Mouse (Mus musculus) intestine, postnatal 0 days (tissue): Measurements from ENCODE around the gene Surf4. TPM values are rescaled to one million over a fixed set of nuclear protein-coding genes. Genes with fewer than 3 reads are reported as not detected.

ENCODE experiments used
- ATAC-seq: fragments of 200-750 bp; cut with Nextera tagmentation; 2 replicates; pipeline ENCODE4 v1.8.0; 2017; ENCODE audit warnings: mild to moderate bottlenecking, moderate TSS enrichment, moderate library complexity
- H3K27ac ChIP-seq: fragments of 300-500 bp; sonication (generic); 2 replicates; pipeline ENCODE4 v1.5.1; 2014; ENCODE audit warnings: mild to moderate bottlenecking, low read depth, low read length, moderate library complexity
- H3K27me3 ChIP-seq: fragments of 300-500 bp; sonication (generic); replicated peaks from 2 replicates; pipeline ENCODE4 v1.6.1; 2014; ENCODE audit warnings: low read length, mixed read lengths; ENCODE audit not compliant: control insufficient read depth, insufficient read depth
- H3K36me3 ChIP-seq: fragments of 300-500 bp; sonication (generic); 2 replicates; pipeline ENCODE4 v1.6.1; 2014; ENCODE audit warnings: mild to moderate bottlenecking, moderate library complexity; ENCODE audit not compliant: control insufficient read depth, insufficient read depth
- H3K4me1 ChIP-seq: fragments of 300-500 bp; sonication (generic); replicated peaks from 2 replicates; pipeline ENCODE4 v1.6.1; 2014; ENCODE audit warnings: antibody characterized with exemption, low read length, mixed read lengths; ENCODE audit not compliant: control insufficient read depth, insufficient read depth
- H3K4me2 ChIP-seq: fragments of 300-500 bp; sonication (generic); replicated peaks from 2 replicates; pipeline ENCODE4 v1.6.1; 2014; ENCODE audit warnings: low read depth, mild to moderate bottlenecking, moderate library complexity
- H3K4me3 ChIP-seq: fragments of 300-500 bp; sonication (generic); 2 replicates; pipeline ENCODE4 v1.5.1; 2014; ENCODE audit warnings: low read depth, low read length
- H3K9ac ChIP-seq: fragments of 300-500 bp; sonication (generic); 2 replicates; pipeline ENCODE4 v1.6.1; 2014; ENCODE audit warnings: mild to moderate bottlenecking, low read depth, low read length
- H3K9me3 ChIP-seq: fragments of 300-500 bp; sonication (generic); 2 replicates; pipeline ENCODE4 v1.6.1; 2016; ENCODE audit warnings: mixed run types; ENCODE audit not compliant: control insufficient read depth
- CTCF ChIP-seq: sonication (generic); IDR thresholded peaks from 2 replicates; pipeline ENCODE4 v1.5.1; 2016; ENCODE audit warnings: low read depth, mild to moderate bottlenecking, control low read depth, antibody characterized with exemption, moderate library complexity
- WGBS: fragments of 180-500 bp; shearing (Covaris S2); extraction: QIAGEN DNeasy Blood & Tissue Kit; methylation state at CpG from one replicate; pipeline ENCODE4 v1.1.7; 2014; 5-methylcytosine and 5-hydroxymethylcytosine counted together
- polyA plus RNA-seq: library from polyadenylated mRNA; unstranded; fragments of >200 nt; fragmentation: Nextera tagmentation; extraction: Ambion mirVana; gene quantifications from 2 replicates; pipeline ENCODE4 v1.2.1, GENCODE M21; 2015

Surf4 gene
- polyA plus RNA-seq, 1 experiment from 2014 or later: 379 TPM

DNA sequence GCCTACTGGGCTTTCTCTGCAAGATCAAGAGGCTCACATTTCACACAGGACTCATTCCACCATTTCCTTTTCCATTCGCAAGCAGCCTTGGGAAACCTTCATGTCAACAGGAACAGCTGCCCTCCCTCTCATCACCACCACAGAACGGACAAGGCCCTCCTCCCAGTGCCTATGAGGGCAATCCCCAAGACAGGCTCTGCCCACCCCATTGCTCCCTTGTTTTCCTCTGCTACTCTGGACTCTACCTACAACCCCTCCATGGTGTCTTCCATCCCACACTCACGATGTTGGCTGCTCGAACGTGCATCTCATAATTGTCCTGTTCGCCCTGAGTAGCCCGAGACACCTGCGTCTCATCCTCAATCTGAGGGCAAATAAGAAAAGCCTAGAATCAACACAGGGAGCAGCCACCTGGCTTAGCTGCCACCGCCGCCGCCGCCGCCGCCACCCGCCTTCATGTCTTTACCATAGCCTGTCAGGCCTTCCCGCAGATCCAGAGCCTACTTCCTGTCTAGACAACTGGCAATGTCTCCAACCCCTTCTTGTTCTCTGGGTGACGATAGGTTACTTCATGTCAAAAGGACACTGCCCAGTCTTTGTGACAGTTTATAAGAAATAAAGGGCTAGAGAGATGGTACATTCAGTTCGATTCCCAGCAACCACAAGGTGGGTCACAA, 24.9 kb downstream of the Surf4 start:
- peak overlapping the region; percentile 70 for H3K9ac ChIP-seq
- 44% methylated on average over 18 of the region's 18 CpGs for WGBS

DNA sequence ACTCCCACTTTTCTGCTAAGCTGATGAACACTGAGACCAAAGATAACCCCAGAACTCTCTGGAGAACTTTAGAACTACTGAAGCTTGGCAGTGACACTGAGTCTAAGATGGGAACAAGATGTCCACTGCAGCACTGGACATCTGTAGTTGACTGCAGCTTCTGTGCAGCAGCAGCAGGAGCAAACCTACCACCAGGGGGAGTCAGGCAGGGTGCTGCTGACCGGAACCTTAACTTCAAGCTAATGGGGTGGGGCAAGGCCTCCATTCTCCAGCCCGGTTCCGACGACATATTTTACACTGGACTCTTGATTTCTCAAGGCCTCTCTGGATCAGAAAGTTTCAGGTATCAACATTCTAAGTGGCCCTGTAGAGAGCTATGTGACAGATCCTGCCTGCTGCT, 26.6 kb downstream of the Surf4 start:
- Histone ChIP-seq H3K4me2 (no peak overlapping the region), H3K27me3 (no peaks in the 10 kb centered on the region), H3K36me3 (peaks cover 15% of the 10 kb centered on the region; the same call in 1 of the 2 replicates), H3K4me1 (peaks cover 7% of the 10 kb centered on the region), H3K9ac (no peak overlapping the region), H3K4me3 (no peak overlapping the region), H3K9me3 (no peaks in the 10 kb centered on the region), H3K27ac (no peak overlapping the region)
- ATAC-seq: no peak
- WGBS: 34% methylated on average over 4 of the region's 4 CpGs
- TF ChIP-seq CTCF: peak; percentile 89

More for the DNA sequence above, 24.9 kb downstream of the Surf4 start:
- peak overlapping the region; percentile 83 for H3K4me2 ChIP-seq
- peaks cover 32% of the 10 kb centered on the region for H3K36me3 ChIP-seq
- no peak overlapping the region; the same call in 1 of the 2 replicates for H3K27ac ChIP-seq
- ATAC-seq: no peak
- H3K4me1 ChIP-seq: peaks cover 8% of the 10 kb centered on the region
- H3K27me3 ChIP-seq: no peaks in the 10 kb centered on the region
- no peaks in the 10 kb centered on the region for H3K9me3 ChIP-seq
- no peak for TF ChIP-seq CTCF
- H3K4me3 ChIP-seq: peak overlapping the region; percentile 71; the same call in 1 of the 2 replicates

DNA sequence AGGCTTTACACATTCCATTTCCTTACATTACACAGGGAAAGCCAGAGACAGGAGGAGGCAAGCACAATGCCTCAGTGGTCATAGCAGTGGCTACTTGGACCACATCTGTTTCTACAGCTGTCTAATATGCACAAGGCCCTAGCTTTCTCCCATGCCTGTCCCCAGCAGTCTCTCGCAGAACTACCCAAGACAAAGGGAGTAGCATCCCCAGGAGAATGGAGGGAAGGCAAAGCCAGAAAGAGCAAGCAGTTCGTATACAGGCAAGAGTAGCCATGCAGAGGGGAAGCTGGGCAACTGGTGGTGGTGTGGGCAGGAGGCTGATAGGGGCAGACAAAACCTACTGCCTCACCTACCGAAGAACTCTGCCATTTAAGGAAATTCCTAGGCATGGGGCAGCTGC, 27.3 kb downstream of the Surf4 start:
- no peaks in the 10 kb centered on the region for H3K9me3 ChIP-seq
- TF ChIP-seq CTCF: no peak
- no peak overlapping the region for H3K27ac ChIP-seq
- H3K4me3 ChIP-seq: no peak overlapping the region
- H3K27me3 ChIP-seq: no peaks in the 10 kb centered on the region
- no peak for ATAC-seq
- peaks cover 14% of the 10 kb centered on the region; the same call in 1 of the 2 replicates for H3K36me3 ChIP-seq
- WGBS: 96% methylated on average over 3 of the region's 3 CpGs
- H3K9ac ChIP-seq: no peak overlapping the region
- peaks cover 9% of the 10 kb centered on the region; the same call in 1 of the 2 replicates for H3K4me1 ChIP-seq
- H3K4me2 ChIP-seq: no peak overlapping the region

DNA sequence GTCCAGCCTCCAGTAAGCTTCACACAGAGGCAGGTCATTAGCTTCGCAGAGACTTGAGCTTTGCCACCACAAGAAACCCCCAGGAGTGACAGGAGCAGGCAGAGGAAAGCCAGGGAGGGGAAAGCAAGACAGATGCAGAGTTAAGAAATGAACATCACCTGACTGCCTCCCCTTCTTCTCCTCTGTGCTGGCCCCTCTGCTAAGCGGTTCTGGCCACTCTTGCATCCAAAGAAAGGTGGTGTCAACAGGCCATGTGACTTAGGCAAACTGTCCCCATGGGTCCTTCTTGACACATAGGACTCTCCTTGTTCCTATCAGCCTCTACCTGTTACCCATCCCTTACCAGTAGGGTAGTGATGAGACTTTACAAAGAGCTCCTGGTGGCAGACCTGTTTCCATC, 27.8 kb downstream of the Surf4 start:
- H3K9ac ChIP-seq: no peak overlapping the region
- no peak overlapping the region for H3K4me3 ChIP-seq
- TF ChIP-seq CTCF: no peak
- no peak overlapping the region for H3K4me2 ChIP-seq
- no peak for ATAC-seq
- no peak overlapping the region for H3K27ac ChIP-seq
- peaks cover 10% of the 10 kb centered on the region; the same call in 1 of the 2 replicates for H3K4me1 ChIP-seq
- 90% methylated on average over 2 of the region's 2 CpGs for WGBS
- H3K27me3 ChIP-seq: no peaks in the 10 kb centered on the region
- H3K9me3 ChIP-seq: no peaks in the 10 kb centered on the region
- H3K36me3 ChIP-seq: peaks cover 14% of the 10 kb centered on the region; the same call in 1 of the 2 replicates

DNA sequence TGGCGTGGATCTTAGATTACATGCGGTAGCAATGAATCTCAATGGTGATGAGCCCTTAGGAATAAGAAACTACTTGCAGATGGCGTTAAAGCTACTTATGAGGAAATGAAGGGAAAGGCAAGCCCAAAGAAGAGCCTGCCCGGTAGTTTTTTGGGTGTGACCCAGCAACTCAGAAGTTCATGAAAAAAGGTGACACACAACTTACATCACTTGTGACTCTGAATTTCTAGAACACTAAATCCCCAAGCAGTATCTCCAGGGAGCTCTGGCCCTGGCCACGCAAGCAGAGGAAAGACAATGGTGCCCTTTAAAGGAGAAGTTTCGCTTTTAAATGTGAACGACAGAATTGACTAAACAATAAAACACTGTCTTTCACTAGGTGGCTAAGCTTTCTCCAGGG, 30.4 kb downstream of the Surf4 start:
- H3K9me3 ChIP-seq: no peaks in the 10 kb centered on the region

DNA sequence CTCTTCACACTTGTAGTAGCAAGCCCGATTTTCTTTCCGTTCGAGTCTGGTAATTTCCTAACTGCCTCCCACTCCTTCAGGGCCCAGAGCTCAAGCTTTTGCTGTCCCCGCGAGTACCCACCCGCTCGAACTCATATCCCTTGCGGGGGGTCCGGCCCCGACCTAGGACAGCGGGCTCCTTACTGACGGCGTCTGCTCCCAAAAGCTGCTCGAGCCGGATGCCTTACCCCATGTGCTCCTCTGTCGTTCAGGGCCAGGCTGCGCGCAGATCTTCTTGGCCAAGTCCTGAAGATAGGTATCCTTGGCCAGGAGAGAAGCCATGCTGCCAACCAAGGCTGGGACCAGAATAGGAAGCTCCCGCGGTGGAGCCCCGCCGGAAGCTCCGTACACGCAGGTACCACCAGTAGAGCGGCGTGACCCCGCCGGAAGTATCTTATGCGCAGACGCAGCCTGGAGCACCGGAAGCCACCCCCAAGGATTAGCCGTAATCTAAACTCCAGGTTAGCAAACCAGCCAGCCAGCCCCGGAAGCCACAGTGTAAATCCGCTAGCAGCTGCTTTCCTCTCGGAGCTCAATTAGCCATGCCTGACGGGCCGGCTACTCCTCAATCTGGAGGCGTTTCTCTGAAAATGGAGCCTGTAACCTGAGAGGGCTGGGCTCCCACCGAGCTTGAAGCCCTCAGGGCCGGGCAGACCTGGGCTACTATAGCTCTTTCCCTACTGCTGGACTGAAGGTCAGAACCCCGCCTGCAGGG, 31.1 kb downstream of the Surf4 start, which contains the start of gene Surf6:
Gene Surf6, minus strand, starts transcription at position 413 of the 754 bp plus-strand sequence.
- Histone ChIP-seq H3K4me3 (peak within 1 kb of the TSS; percentile 79), H3K4me2 (peak within 1 kb of the TSS; percentile 89), H3K27me3 (no peaks in the 10 kb centered on the region), H3K4me1 (peaks cover 7% of the 10 kb centered on the region; the same call in 1 of the 2 replicates), H3K9me3 (no peaks in the 10 kb centered on the region), H3K27ac (peak within 1 kb of the TSS; percentile 84), H3K36me3 (peaks cover 37% of the 10 kb centered on the region), H3K9ac (peak within 1 kb of the TSS; percentile 71)
- ATAC-seq: peak; percentile 94
- WGBS: under 1% methylated on average over 41 of the region's 41 CpGs
- no peak for TF ChIP-seq CTCF

More for the DNA sequence above, 30.4 kb downstream of the Surf4 start:
- Histone ChIP-seq H3K27me3 (no peaks in the 10 kb centered on the region), H3K4me1 (peaks cover 7% of the 10 kb centered on the region; the same call in 1 of the 2 replicates), H3K36me3 (peaks cover 30% of the 10 kb centered on the region), H3K9ac (peak overlapping the region; percentile 71), H3K27ac (peak overlapping the region; percentile 84), H3K4me3 (peak overlapping the region; percentile 79), H3K4me2 (peak overlapping the region; percentile 89)
- ATAC-seq: no peak
- TF ChIP-seq CTCF: no peak
- 8% methylated on average over 7 of the region's 7 CpGs for WGBS
